Mouse (Mus musculus) forebrain, embryonic 14.5 days (tissue): ENCODE measurements around the gene Cabp1. TPM values are rescaled to one million over a fixed set of nuclear protein-coding genes. Genes with fewer than 3 reads are reported as not detected.
A peak's percentile ranks its signal among the peaks of the same experiment; 100 is the strongest.

Experiments used
- ATAC-seq: fragments of 200-750 bp; cut with Nextera tagmentation; 2 replicates; pipeline ENCODE4 v1.8.0; 2017; ENCODE audit warnings: mild to moderate bottlenecking, moderate library complexity
- DNase-seq: peaks from one replicate; pipeline ENCODE4 v3.0.0-alpha.2; 2015; ENCODE audit warnings: low spot score
- H3K27ac ChIP-seq: fragments of 300-500 bp; sonication (generic); 2 replicates; pipeline ENCODE4 v1.5.1; 2014; ENCODE audit warnings: low read depth, mild to moderate bottlenecking, control low read depth, low read length, moderate library complexity
- H3K27me3 ChIP-seq: fragments of 300-500 bp; sonication (generic); replicated peaks from 2 replicates; pipeline ENCODE4 v1.6.1; 2014; ENCODE audit warnings: low read length, control low read depth, mixed read lengths; ENCODE audit not compliant: control insufficient read depth, insufficient read depth
- H3K36me3 ChIP-seq: fragments of 300-500 bp; sonication (generic); 2 replicates; pipeline ENCODE4 v1.6.1; 2014; ENCODE audit warnings: low read length, control low read depth; ENCODE audit not compliant: control insufficient read depth, insufficient read depth
- H3K4me1 ChIP-seq: fragments of 300-500 bp; sonication (generic); 2 replicates; pipeline ENCODE4 v1.6.1; 2014; ENCODE audit warnings: antibody characterized with exemption, low read length, control low read depth; ENCODE audit not compliant: control insufficient read depth, insufficient read depth
- H3K4me2 ChIP-seq: fragments of 300-500 bp; sonication (generic); 2 replicates; pipeline ENCODE4 v1.6.1; 2014; ENCODE audit warnings: mild to moderate bottlenecking, control low read depth, low read length
- H3K4me3 ChIP-seq: fragments of 300-500 bp; sonication (generic); 2 replicates; pipeline ENCODE4 v1.5.1; 2014; ENCODE audit warnings: low read depth, low read length, control low read depth
- H3K9ac ChIP-seq: fragments of 300-500 bp; sonication (generic); 2 replicates; pipeline ENCODE4 v1.6.1; 2014; ENCODE audit warnings: mild to moderate bottlenecking, low read length, control low read depth, moderate library complexity
- H3K9me3 ChIP-seq: fragments of 300-500 bp; sonication (generic); replicated peaks from 2 replicates; pipeline ENCODE4 v1.6.1; 2016; ENCODE audit warnings: low read length, control low read depth, mixed read lengths; ENCODE audit not compliant: control insufficient read depth
- WGBS: fragments of 180-500 bp; shearing (Covaris S2); extraction: QIAGEN DNeasy Blood & Tissue Kit; methylation state at CpG from one replicate; pipeline ENCODE4 v1.1.7; 2014; 5-methylcytosine and 5-hydroxymethylcytosine counted together
- polyA plus RNA-seq: library from polyadenylated mRNA; unstranded; fragments of >200 nt; fragmentation: Nextera tagmentation; extraction: Ambion mirVana; gene quantifications from 2 replicates; pipeline ENCODE4 v1.2.1, GENCODE M21; 2014

Cabp1 gene
- polyA plus RNA-seq, 1 experiment from 2014 or later, result 10.1 TPM

GRCm38 (mm10) chr5:115145976-115146746, 48.0 kb downstream of the Cabp1 start:
- 90% methylated on average over 6 of the region's 6 CpGs for WGBS
- no peak for ATAC-seq

GRCm38 (mm10) chr5:115145253-115145968, 48.8 kb downstream of the Cabp1 start:
- Histone ChIP-seq H3K36me3 (peaks cover 53% of the 10 kb centered on the region), H3K4me2 (no peak overlapping the region), H3K9ac (no peak overlapping the region), H3K9me3 (no peaks in the 10 kb centered on the region), H3K4me1 (no peaks in the 10 kb centered on the region; the same call in none of the 2 replicates), H3K27me3 (no peaks in the 10 kb centered on the region), H3K27ac (no peak overlapping the region), H3K4me3 (no peak overlapping the region)
- ATAC-seq, result no peak
- no peak for DNase-seq
- 74% methylated on average over 11 of the region's 11 CpGs for WGBS

More at GRCm38 (mm10) chr5:115145976-115146746, 48.0 kb downstream of the Cabp1 start:
- DNase-seq, result no peak
- Histone ChIP-seq H3K4me2 (no peak overlapping the region), H3K9ac (no peak overlapping the region), H3K27me3 (no peaks in the 10 kb centered on the region), H3K4me3 (no peak overlapping the region), H3K36me3 (peaks cover 60% of the 10 kb centered on the region), H3K27ac (no peak overlapping the region), H3K4me1 (no peaks in the 10 kb centered on the region; the same call in none of the 2 replicates), H3K9me3 (no peaks in the 10 kb centered on the region)

GRCm38 (mm10) chr5:115144471-115144870, 49.7 kb downstream of the Cabp1 start:
- no peak for DNase-seq
- no peak for ATAC-seq
- peaks cover 44% of the 10 kb centered on the region for H3K36me3 ChIP-seq
- H3K9me3 ChIP-seq, result no peaks in the 10 kb centered on the region
- no peak overlapping the region for H3K4me3 ChIP-seq
- no peak overlapping the region for H3K4me2 ChIP-seq
- H3K4me1 ChIP-seq, result no peaks in the 10 kb centered on the region; the same call in none of the 2 replicates
- 72% methylated on average over 6 of the region's 6 CpGs for WGBS
- no peaks in the 10 kb centered on the region for H3K27me3 ChIP-seq
- H3K9ac ChIP-seq, result no peak overlapping the region
- no peak overlapping the region for H3K27ac ChIP-seq

- H3K9me3 ChIP-seq, result no peaks in the 10 kb centered on the region
- H3K4me1 ChIP-seq, result no peaks in the 10 kb centered on the region; the same call in none of the 2 replicates
- ATAC-seq (peak; percentile 58; the same call in 1 of the 2 replicates), DNase-seq (peak; percentile 72)
- no peaks in the 10 kb centered on the region for H3K27me3 ChIP-seq
- WGBS, result 70% methylated on average over 10 of the region's 10 CpGs
- no peak overlapping the region for H3K4me3 ChIP-seq
- peak overlapping the region; percentile 9; the same call in 1 of the 2 replicates for H3K9ac ChIP-seq
- H3K36me3 ChIP-seq, result peaks cover 37% of the 10 kb centered on the region
- no peak overlapping the region for H3K4me2 ChIP-seq
- no peak overlapping the region for H3K27ac ChIP-seq
These were observed 50.6 kb downstream of the Cabp1 start for GRCm38 (mm10) chr5:115143552-115143951.

GRCm38 (mm10) chr5:115142166-115142697, 51.9 kb downstream of the Cabp1 start:
- Histone ChIP-seq H3K4me2 (no peak overlapping the region), H3K9ac (no peak overlapping the region), H3K4me1 (no peaks in the 10 kb centered on the region; the same call in none of the 2 replicates), H3K4me3 (no peak overlapping the region), H3K36me3 (peaks cover 24% of the 10 kb centered on the region), H3K27ac (no peak overlapping the region), H3K27me3 (no peaks in the 10 kb centered on the region), H3K9me3 (no peaks in the 10 kb centered on the region)
- DNase-seq, result no peak
- WGBS, result 91% methylated on average over 9 of the region's 9 CpGs
- no peak for ATAC-seq

GRCm38 (mm10) chr5:115140726-115141125, 53.5 kb downstream of the Cabp1 start:
- Histone ChIP-seq H3K4me1 (no peaks in the 10 kb centered on the region; the same call in none of the 2 replicates), H3K27me3 (no peaks in the 10 kb centered on the region), H3K4me2 (no peak overlapping the region), H3K27ac (no peak overlapping the region), H3K4me3 (no peak overlapping the region), H3K9me3 (no peaks in the 10 kb centered on the region), H3K36me3 (peaks cover 9% of the 10 kb centered on the region; the same call in 1 of the 2 replicates), H3K9ac (no peak overlapping the region)
- DNase-seq (no peak), ATAC-seq (no peak)
- WGBS, result 79% methylated on average over 3 of the region's 3 CpGs

- H3K27ac ChIP-seq, result no peak overlapping the region
- no peaks in the 10 kb centered on the region; the same call in none of the 2 replicates for H3K4me1 ChIP-seq
- no peaks in the 10 kb centered on the region for H3K9me3 ChIP-seq
- 0 out of 2 replicates have a peak, but pooled peaks cover 2% of the 10 kb centered on the region for H3K36me3 ChIP-seq
- no peaks in the 10 kb centered on the region for H3K27me3 ChIP-seq
- no peak overlapping the region for H3K4me2 ChIP-seq
- 74% methylated on average over 4 of the region's 4 CpGs for WGBS
- H3K4me3 ChIP-seq, result no peak overlapping the region
- ATAC-seq, result no peak
- DNase-seq, result no peak
- H3K9ac ChIP-seq, result no peak overlapping the region
These were observed 55.1 kb downstream of the Cabp1 start for GRCm38 (mm10) chr5:115139124-115139523.

- WGBS, result under 1% methylated on average over 51 of the region's 81 CpGs
- Histone ChIP-seq H3K4me3 (peak within 1 kb of the TSS; percentile 88), H3K27me3 (no peaks in the 10 kb centered on the region), H3K9me3 (no peaks in the 10 kb centered on the region), H3K36me3 (peaks cover 9% of the 10 kb centered on the region), H3K4me2 (peak within 1 kb of the TSS; percentile 90), H3K27ac (peak within 1 kb of the TSS; percentile 33; the same call in 1 of the 2 replicates), H3K9ac (peak within 1 kb of the TSS; percentile 89), H3K4me1 (peaks cover 8% of the 10 kb centered on the region)
- ATAC-seq (peak; percentile 95), DNase-seq (peak; percentile 89)
These were observed 59.7 kb downstream of the Cabp1 start, which contains the start of gene Unc119b for GRCm38 (mm10) chr5:115134234-115135165. Gene Unc119b (minus strand): TSS chr5:115134975.
